Mouse (Mus musculus): ENCODE measurements around the gene Tceal1.

GRCm38 (mm10) chrX:136732016-136732415 lies 24.2 kb downstream of the Tceal1 start:
- no peak for TF ChIP-seq POLR2A (IDR thresholded peaks at IDR 0.05; ENCODE audit: borderline replicate concordance, insufficient read depth, low read length)
- no peak for TF ChIP-seq CTCF (IDR thresholded peaks at IDR 0.05; ENCODE audit: borderline replicate concordance, insufficient read depth, low read depth, low read length)

Measured in cerebellum, adult 2 months (tissue).